Mouse (Mus musculus) left cerebral cortex, adult 18-20 months (tissue): ENCODE data around the gene Capn12. TPM values are rescaled to one million over a fixed set of nuclear protein-coding genes. Genes with fewer than 3 reads are reported as not detected.

Experiments
- DNase-seq, 2 experiments: peaks; one replicate each; pipeline ENCODE4 v3.0.0; 2021 to 2022; ENCODE audit warnings: low spot score in 2 of 2, mixed read lengths in 1 of 2
- total RNA-seq, 2 experiments: library from RNA; stranded (reverse); gene quantifications; 2 replicates each; pipeline ENCODE4 v1.2.3; 2021

Gene Capn12
- total RNA-seq, 2 experiments from 2014 or later: 0.61 to 0.95 TPM

GRCm38 (mm10) chr7:28918540-28918939 lies 37.3 kb downstream of the Capn12 start:
- no peak for DNase-seq

GRCm38 (mm10) chr7:28919815-28920214 lies 38.6 kb downstream of the Capn12 start:
- DNase-seq: no peak

- no peak for DNase-seq
Observed at GRCm38 (mm10) chr7:28921178-28921577, 40.0 kb downstream of the Capn12 start.

- DNase-seq: no peak
Observed at GRCm38 (mm10) chr7:28921722-28922465, 40.7 kb downstream of the Capn12 start.

DNA sequence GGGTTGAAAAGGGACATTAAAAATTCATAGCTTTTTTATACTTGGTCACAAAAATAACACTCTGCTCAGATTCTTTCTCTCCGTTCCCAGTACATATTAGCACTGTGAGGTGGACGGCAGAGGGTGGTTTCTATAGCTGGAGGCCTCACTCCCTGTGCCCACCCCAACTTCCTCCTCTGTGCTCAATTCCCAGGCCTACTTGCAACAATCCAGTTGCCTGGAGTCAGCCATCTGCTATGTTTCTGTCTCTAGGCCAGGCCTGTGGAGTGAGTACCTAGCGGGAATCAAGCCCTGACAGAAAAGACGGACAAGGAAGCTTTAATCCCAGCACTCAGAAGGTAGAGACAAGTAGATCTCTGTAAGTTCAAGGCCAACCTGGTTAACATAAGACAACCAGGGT lies 41.4 kb downstream of the Capn12 start:
- DNase-seq: peak in 1 of 2 experiments; percentile 65

DNA sequence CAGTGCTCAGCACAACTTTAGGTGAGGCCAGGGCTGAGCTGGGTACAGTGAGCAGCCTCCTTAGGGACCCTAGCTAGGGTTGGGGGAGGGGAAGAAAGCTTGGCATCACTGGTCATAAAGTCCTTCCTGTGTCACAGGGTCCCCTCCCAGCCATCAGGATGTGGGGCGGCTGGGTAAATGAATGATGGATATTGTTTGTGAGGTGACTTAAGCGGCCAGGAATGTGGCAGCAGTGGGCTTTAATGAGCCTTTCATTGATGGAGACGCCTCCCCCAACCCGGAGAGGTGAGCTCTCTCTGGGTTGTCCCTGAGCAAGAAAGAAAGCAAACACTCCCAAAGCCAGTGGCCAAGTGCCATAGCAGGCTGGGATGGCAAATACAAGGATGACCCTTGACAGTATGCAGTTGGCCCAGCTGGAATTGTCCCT lies 42.7 kb downstream of the Capn12 start:
- no peak for DNase-seq

- no peak for DNase-seq
Observed at GRCm38 (mm10) chr7:28924802-28925201, 43.6 kb downstream of the Capn12 start.

DNA sequence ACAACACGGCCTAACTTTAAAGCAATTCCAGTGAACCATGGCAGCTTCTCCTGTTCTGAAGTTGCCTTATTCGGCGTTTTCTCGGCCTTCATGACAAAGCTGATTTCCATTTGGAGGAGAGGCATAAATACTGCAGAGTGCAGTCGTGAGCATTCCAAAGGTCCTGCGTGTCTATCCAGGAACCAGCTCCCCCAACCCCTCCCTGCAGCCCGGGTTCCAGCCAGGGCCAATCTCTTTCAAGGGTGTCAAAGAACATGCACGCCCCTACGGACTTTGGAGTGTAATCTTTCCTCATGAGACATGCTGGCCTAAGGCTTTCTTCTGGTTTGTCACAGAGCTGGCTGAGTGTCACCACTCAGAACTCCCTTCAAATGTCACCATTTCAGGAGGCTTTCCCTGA lies 44.1 kb downstream of the Capn12 start:
- no peak for DNase-seq

GRCm38 (mm10) chr7:28926172-28926571 lies 45.0 kb downstream of the Capn12 start:
- no peak for DNase-seq

GRCm38 (mm10) chr7:28929381-28929780 lies 48.2 kb downstream of the Capn12 start:
- DNase-seq: no peak

GRCm38 (mm10) chr7:28930320-28931031 lies 49.3 kb downstream of the Capn12 start:
- DNase-seq: no peak

DNA sequence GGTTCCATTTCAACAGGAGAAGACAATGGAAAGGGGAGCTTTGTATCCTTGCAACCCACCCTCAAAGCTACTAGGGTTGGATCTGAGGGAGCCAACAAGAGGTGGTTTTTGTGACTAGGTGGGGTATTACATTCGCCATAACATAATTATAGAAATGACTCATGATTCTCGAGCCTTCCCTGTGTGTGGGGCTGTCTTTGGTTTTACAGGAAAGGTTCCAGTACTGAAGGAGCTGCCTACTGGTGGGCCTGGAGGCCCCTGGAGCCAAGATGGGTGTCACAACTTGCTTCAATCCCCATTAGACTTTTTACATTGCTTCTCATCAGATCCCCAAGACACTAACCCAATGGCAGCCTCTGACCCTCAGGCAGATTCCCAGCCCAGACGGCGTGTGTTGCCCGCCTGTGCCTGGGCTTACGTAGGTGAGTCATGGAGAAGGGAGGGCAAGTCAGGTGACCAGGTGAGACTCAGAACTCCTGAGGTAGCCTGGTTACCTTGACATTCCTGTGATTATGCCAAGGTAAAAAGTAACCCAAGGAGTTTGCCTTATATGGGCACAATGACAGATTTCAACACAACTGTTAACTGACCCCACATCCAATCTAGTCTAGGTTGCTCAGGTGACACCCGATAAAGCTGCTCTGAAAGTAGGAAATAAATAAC lies 49.9 kb downstream of the Capn12 start:
- DNase-seq: no peak

DNA sequence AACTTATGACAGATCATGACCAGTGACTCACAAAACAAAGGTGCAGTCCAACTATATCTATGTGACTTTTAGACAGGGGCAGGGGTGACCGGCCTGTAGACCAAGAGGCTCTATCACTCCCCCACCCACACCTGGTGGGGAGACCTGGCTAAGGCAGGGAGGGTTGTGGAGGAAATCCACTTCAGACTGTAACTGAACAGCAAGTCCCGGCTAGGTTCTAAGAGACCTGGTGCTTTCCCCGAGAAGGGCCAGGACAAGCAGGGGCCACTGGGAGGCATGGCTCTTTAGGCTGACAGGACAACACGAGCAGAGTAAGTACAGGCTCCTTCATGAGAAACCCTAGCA lies 50.4 kb downstream of the Capn12 start:
- no peak for DNase-seq

- DNase-seq: no peak
Observed at GRCm38 (mm10) chr7:28932421-28933041, 51.3 kb downstream of the Capn12 start.

- no peak for DNase-seq
Observed at GRCm38 (mm10) chr7:28933825-28934224, 52.6 kb downstream of the Capn12 start.

GRCm38 (mm10) chr7:28936787-28937186 lies 55.6 kb downstream of the Capn12 start:
- no peak for DNase-seq

GRCm38 (mm10) chr7:28938654-28939053 lies 57.4 kb downstream of the Capn12 start:
- no peak for DNase-seq

- no peak for DNase-seq
Observed at GRCm38 (mm10) chr7:28939418-28940183, 58.4 kb downstream of the Capn12 start.

DNA sequence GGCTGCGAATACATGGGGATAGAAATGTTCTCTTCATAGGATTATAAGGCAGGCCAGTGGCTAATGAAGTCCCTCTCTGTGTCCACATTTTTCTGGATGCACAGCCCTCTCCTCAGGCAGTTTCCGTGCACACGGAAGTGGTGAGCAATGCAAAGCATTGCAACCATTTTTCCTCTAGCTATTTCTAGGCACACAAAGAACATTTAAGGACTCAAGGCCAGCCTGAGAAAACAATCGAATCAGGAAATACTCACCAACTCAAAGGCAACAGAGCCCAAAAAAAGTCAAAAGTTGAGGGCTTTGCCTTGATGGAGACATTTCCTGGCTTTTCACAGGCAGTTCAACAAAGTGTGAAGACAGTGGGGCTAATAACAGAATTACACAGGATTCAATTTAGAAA lies 59.9 kb downstream of the Capn12 start:
- DNase-seq: no peak

DNA sequence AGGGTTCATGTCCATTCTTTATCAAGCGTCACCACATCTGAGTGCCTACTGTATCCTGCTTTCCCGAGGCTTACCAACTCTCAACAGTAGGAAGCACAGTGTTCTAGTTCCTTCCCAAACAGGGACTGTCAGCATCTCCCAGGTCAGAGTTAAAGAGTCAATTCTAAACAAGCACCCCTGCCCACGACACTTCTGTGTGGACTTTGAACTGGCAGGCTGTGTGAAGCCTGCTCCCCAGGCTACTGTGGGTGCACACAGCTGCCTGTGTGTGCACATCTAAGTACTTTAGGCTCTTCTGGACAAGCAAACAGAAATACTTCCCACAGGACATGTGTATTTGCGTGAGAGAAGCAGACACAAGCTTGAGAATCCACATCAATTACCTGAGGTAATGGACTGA lies 60.3 kb downstream of the Capn12 start:
- DNase-seq: no peak
